Mouse (Mus musculus): ENCODE results near the gene Plekhg1. TPM values are rescaled to one million over a fixed set of nuclear protein-coding genes. Genes with fewer than 3 reads are reported as not detected.
A peak's percentile ranks its signal among the peaks of the same experiment; 100 is the strongest.

The Plekhg1 gene
- 6.0 and 7.2 TPM in 2 replicates for polyA plus RNA-seq (2015; fragmentation: Nextera tagmentation; extraction: Ambion mirVana)

DNA sequence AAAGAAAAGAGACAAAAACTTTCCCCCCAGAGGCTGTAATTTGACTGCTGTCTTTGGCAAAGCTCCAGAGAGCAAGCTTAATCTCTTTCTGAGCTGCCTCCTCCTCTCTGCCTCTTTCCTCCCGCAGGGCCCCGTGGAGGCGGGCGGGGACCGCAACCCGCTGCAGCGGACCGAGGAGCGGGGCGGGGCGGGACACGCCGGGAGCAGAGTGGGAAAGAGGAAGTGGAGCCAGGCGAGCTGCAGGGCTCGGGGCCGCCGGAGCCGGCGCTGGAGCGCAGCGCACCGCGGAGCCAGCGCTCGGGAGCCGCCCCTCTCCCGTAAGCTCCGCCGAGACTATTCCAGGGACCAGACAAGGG is at the start of gene Plekhg1:
Gene Plekhg1 (plus strand): TSS at position 217 of the 356 bp plus-strand sequence.
- H3K4me1 ChIP-seq (ENCODE audit: insufficient read depth, low read depth, low read length) = peaks cover 6% of the 10 kb centered on the region; the same call in 1 of the 2 replicates
- TF ChIP-seq CTCF (IDR thresholded peaks at IDR 0.05) (peak; percentile 62), EP300 (IDR thresholded peaks at IDR 0.05) (no peak)
- ATAC-seq = peak; percentile 94

DNA sequence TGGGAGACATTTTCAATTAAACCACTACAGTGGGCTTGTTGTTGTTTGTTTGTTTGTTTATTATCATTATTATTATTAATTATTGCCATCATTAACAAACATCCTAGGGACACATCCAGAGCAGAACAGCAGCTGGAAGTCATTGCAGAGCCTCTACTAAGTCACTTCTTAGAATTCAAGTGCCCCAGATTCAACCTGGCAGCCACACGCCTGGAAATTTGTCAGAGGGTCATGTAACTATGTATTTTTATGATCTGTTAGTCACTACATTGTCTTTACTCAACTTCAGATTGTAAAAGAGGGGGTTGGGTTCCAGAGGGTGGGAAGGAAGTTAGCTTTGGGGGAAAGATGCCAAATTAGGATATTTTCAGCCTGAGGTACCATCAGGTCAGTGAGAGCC is 47.4 kb upstream of the Plekhg1 start:
- DNase-seq (ENCODE audit: low spot score) (no peak), ATAC-seq (no peak)
- Histone ChIP-seq H3K36me3 (ENCODE audit: insufficient read depth, low read length) (no peaks in the 10 kb centered on the region), H3K9ac (replicated peaks; ENCODE audit: low read depth) (no peak overlapping the region), H3K4me2 (replicated peaks; ENCODE audit: low read depth, low read length) (no peak overlapping the region), H3K9me3 (ENCODE audit: low read length) (no peaks in the 10 kb centered on the region), H3K4me3 (ENCODE audit: low read depth, low read length) (no peak overlapping the region), H3K4me1 (ENCODE audit: insufficient read depth, low read depth, low read length) (peaks cover 2% of the 10 kb centered on the region; the same call in 1 of the 2 replicates), H3K27me3 (replicated peaks; ENCODE audit: insufficient read depth, low read length) (no peaks in the 10 kb centered on the region), H3K27ac (ENCODE audit: low read length) (no peak overlapping the region)
- TF ChIP-seq CTCF (IDR thresholded peaks at IDR 0.05) (no peak), EP300 (IDR thresholded peaks at IDR 0.05) (no peak)
- WGBS = 55% methylated on average over 1 of the region's 1 CpGs

More for the DNA sequence above, at the start of gene Plekhg1:
- peak; percentile 95 for DNase-seq (ENCODE audit: low spot score)
- WGBS = under 1% methylated on average over 25 of the region's 29 CpGs
- H3K27ac ChIP-seq (ENCODE audit: low read length) = peak within 1 kb of the TSS; percentile 92
- peak within 1 kb of the TSS; percentile 75 for H3K4me3 ChIP-seq (ENCODE audit: low read depth, low read length)
- no peaks in the 10 kb centered on the region for H3K9me3 ChIP-seq (ENCODE audit: low read length)
- peak within 1 kb of the TSS; percentile 97 for H3K4me2 ChIP-seq (replicated peaks; ENCODE audit: low read depth, low read length)
- H3K36me3 ChIP-seq (ENCODE audit: insufficient read depth, low read length) = no peaks in the 10 kb centered on the region
- H3K9ac ChIP-seq (replicated peaks; ENCODE audit: low read depth) = peak within 1 kb of the TSS; percentile 60
- no peaks in the 10 kb centered on the region for H3K27me3 ChIP-seq (replicated peaks; ENCODE audit: insufficient read depth, low read length)

DNA sequence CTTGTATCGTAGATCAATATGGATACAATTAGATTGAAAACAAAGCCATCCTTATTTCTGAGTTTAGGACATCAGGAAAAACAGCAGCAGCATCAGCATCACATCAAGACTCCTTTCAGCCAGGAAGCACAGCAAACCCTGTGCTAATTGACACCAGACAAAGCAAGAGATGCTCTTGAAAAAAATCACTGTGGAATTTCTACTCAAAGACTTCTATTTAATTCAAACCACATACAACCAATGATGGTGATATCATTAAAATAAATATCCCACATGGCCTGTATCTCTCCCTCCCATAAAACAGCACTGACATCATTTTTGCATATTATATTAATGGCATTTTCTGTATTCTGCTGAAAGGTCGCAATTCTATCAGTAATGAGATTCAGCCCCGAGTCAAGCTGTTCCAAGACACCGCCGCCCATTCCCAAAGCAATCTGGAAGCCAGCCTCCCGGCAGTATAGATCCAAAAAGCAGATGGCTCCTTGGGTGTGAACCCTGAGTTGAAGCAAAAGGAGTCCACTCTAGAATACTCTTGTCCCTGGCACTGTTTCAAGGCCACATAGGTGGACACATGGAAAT is 46.4 kb upstream of the Plekhg1 start:
- Histone ChIP-seq H3K4me2 (replicated peaks; ENCODE audit: low read depth, low read length) (no peak overlapping the region), H3K4me3 (ENCODE audit: low read depth, low read length) (no peak overlapping the region), H3K36me3 (ENCODE audit: insufficient read depth, low read length) (no peaks in the 10 kb centered on the region), H3K4me1 (ENCODE audit: insufficient read depth, low read depth, low read length) (peaks cover 2% of the 10 kb centered on the region; the same call in 1 of the 2 replicates), H3K9ac (replicated peaks; ENCODE audit: low read depth) (no peak overlapping the region), H3K9me3 (ENCODE audit: low read length) (no peaks in the 10 kb centered on the region), H3K27me3 (replicated peaks; ENCODE audit: insufficient read depth, low read length) (no peaks in the 10 kb centered on the region), H3K27ac (ENCODE audit: low read length) (no peak overlapping the region)
- ATAC-seq (no peak), DNase-seq (ENCODE audit: low spot score) (no peak)
- TF ChIP-seq EP300 (IDR thresholded peaks at IDR 0.05) (no peak), CTCF (IDR thresholded peaks at IDR 0.05) (no peak)
- 78% methylated on average over 6 of the region's 6 CpGs for WGBS

DNA sequence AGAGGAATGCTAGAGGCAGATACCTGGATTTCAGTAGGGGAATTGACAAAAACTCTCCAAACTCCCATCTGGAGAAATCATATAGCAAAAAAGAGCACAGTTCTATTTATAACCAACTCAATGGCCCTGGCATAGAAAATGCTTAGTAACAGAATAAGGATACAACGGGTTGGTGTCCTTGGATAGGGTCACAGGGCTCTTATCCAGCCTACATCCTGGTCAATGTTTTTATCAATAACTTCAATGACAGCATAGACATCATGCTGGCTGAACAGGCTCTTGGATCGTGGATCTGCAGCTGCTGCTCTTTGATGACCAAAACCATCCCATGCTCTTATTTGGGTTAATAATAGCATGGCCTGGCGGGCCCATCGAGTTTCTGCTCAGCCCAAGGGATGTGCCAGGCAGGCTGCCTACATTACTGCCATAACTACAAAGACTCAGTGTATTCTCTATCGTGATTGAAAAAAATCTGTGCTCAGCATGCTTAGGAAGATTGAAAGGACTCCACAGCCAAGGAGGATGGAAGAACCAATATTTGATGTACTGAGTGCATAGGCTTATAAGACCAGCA is 44.7 kb upstream of the Plekhg1 start:
- no peak for ATAC-seq
- 63% methylated on average over 5 of the region's 5 CpGs for WGBS

DNA sequence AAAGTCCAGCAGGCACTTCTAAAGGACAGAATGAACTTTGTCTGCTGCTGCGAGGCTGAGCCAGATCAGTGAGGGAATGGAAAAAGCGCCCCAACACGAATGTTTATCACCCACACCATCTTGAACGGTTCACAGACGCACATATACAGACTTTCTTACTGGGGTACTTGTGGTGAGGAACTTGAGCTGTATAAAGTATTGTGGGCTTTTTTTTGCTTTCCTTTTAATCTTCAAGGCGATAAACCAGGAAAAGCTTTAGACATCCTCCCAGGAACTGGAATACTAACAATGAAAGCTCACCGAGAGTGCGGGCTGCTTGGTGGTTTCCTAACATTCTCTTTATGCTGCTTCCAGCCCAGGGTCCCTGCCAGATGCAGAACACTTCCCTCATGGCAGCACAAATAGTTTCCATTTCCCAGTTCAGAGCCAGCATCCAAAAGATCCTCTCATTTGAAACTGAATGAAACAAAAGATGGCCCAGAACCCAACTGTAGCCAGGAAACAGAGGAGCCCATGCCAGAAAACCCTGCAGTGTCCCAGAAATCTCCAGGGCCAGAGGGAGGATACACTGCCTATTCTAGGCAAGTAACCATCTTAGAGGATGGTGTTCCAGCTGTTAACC is 43.3 kb upstream of the Plekhg1 start:
- Histone ChIP-seq H3K4me3 (ENCODE audit: low read depth, low read length) (no peak overlapping the region), H3K36me3 (ENCODE audit: insufficient read depth, low read length) (no peaks in the 10 kb centered on the region), H3K9ac (replicated peaks; ENCODE audit: low read depth) (no peak overlapping the region), H3K4me1 (ENCODE audit: insufficient read depth, low read depth, low read length) (peaks cover 6% of the 10 kb centered on the region; the same call in 1 of the 2 replicates), H3K27me3 (replicated peaks; ENCODE audit: insufficient read depth, low read length) (no peaks in the 10 kb centered on the region), H3K4me2 (replicated peaks; ENCODE audit: low read depth, low read length) (peak overlapping the region; percentile 32), H3K27ac (ENCODE audit: low read length) (peak overlapping the region; percentile 65), H3K9me3 (ENCODE audit: low read length) (no peaks in the 10 kb centered on the region)
- peak; percentile 82 for ATAC-seq
- peak; percentile 68 for DNase-seq (ENCODE audit: low spot score)
- TF ChIP-seq EP300 (IDR thresholded peaks at IDR 0.05) (peak; percentile 64), CTCF (IDR thresholded peaks at IDR 0.05) (no peak)
- WGBS = 8% methylated on average over 8 of the region's 8 CpGs

More for the DNA sequence above, 44.7 kb upstream of the Plekhg1 start:
- Histone ChIP-seq H3K9ac (replicated peaks; ENCODE audit: low read depth) (no peak overlapping the region), H3K4me3 (ENCODE audit: low read depth, low read length) (no peak overlapping the region), H3K4me2 (replicated peaks; ENCODE audit: low read depth, low read length) (no peak overlapping the region), H3K27ac (ENCODE audit: low read length) (no peak overlapping the region), H3K9me3 (ENCODE audit: low read length) (no peaks in the 10 kb centered on the region), H3K4me1 (ENCODE audit: insufficient read depth, low read depth, low read length) (peaks cover 3% of the 10 kb centered on the region; the same call in 1 of the 2 replicates), H3K27me3 (replicated peaks; ENCODE audit: insufficient read depth, low read length) (no peaks in the 10 kb centered on the region), H3K36me3 (ENCODE audit: insufficient read depth, low read length) (no peaks in the 10 kb centered on the region)
- no peak for TF ChIP-seq EP300 (IDR thresholded peaks at IDR 0.05)
- TF ChIP-seq CTCF (IDR thresholded peaks at IDR 0.05) = no peak
- no peak for DNase-seq (ENCODE audit: low spot score)

DNA sequence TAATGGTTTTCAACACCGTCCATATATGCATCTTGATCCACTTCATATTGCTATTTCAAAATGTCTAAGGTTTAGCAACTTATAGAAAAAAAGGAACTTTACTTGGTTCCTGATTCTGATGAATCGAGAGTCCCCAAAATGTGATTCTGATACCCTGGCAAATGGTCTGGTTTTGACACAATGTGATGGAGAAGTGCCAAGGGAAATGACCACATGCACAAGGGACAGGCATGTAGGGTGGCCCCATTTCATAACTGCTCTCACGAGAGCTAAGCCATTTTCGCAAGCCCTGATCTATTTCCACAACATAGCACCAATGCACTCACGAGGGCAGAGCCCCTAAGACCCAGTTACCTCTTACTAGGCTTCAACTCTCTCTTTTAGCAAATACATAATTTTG is 42.7 kb upstream of the Plekhg1 start:
- Histone ChIP-seq H3K9me3 (ENCODE audit: low read length) (no peaks in the 10 kb centered on the region), H3K4me3 (ENCODE audit: low read depth, low read length) (no peak overlapping the region), H3K4me1 (ENCODE audit: insufficient read depth, low read depth, low read length) (peaks cover 6% of the 10 kb centered on the region; the same call in 1 of the 2 replicates), H3K27ac (ENCODE audit: low read length) (peak overlapping the region; percentile 65; the same call in 1 of the 2 replicates), H3K9ac (replicated peaks; ENCODE audit: low read depth) (no peak overlapping the region), H3K36me3 (ENCODE audit: insufficient read depth, low read length) (no peaks in the 10 kb centered on the region), H3K27me3 (replicated peaks; ENCODE audit: insufficient read depth, low read length) (no peaks in the 10 kb centered on the region), H3K4me2 (replicated peaks; ENCODE audit: low read depth, low read length) (no peak overlapping the region)
- 63% methylated on average over 5 of the region's 5 CpGs for WGBS
- DNase-seq (ENCODE audit: low spot score) (peak; percentile 60), ATAC-seq (peak; percentile 30; the same call in 1 of the 2 replicates)
- TF ChIP-seq CTCF (IDR thresholded peaks at IDR 0.05) (no peak), EP300 (IDR thresholded peaks at IDR 0.05) (no peak)

Data from lung, postnatal 0 days (tissue).